Mouse (Mus musculus): ENCODE measurements at regions not wholly inside any gene's neighbourhood (a gene's known extent, or its start where the extent isn't known, plus 50 kb on each side); places are given as distances from the start of the nearest gene placed in this dataset.

GRCm38 (mm10) chr11:33061570-33061969, 85.6 kb downstream of the Fgf18 start:
- no peak for DNase-seq (ENCODE audit: extremely low spot score in 1 of 2, low spot score in 1 of 2)

DNA sequence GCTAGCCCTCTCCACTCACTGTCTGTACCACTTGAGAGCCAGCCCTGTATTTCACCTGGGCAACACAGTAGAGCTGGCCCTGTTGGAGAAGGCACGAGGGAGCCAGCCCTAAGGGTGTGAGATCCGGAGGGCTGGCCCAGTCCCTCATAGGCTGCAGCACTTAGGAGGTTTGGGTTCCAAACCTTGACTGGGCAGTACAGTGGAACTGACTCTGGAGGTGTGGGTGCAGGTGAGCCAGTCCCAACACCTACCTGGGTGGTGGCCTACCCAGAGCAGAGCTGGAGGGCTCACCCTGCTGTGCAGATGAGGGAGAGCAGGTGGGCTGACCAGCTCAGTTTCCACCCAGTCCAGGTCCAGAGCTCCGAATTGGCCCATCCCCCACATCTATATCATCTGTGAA, 86.8 kb downstream of the Fgf18 start:
- no peak for DNase-seq (ENCODE audit: extremely low spot score in 1 of 2, low spot score in 1 of 2)

DNA sequence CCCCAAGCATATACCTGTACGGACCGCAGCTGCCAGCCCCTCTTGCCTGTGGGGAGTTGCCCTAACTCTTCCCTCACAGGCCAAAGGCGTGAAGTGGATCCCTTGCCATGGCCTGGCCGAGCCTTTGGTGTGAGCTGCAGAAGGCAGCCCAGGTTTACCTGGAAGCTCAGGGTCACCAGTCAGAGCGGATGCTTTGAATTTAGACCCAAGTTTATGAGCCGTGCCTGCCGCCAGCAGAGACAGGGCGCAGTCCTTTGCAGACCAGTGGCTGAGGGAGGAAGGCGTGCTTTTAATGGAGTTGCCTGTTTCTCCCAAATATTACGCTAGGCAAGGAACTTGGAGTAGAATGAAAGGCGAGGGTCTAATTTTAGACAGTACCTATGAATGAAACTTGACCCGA, 97.0 kb downstream of the Fgf18 start:
- DNase-seq (ENCODE audit: extremely low spot score in 1 of 2, low spot score in 1 of 2) = no peak

DNA sequence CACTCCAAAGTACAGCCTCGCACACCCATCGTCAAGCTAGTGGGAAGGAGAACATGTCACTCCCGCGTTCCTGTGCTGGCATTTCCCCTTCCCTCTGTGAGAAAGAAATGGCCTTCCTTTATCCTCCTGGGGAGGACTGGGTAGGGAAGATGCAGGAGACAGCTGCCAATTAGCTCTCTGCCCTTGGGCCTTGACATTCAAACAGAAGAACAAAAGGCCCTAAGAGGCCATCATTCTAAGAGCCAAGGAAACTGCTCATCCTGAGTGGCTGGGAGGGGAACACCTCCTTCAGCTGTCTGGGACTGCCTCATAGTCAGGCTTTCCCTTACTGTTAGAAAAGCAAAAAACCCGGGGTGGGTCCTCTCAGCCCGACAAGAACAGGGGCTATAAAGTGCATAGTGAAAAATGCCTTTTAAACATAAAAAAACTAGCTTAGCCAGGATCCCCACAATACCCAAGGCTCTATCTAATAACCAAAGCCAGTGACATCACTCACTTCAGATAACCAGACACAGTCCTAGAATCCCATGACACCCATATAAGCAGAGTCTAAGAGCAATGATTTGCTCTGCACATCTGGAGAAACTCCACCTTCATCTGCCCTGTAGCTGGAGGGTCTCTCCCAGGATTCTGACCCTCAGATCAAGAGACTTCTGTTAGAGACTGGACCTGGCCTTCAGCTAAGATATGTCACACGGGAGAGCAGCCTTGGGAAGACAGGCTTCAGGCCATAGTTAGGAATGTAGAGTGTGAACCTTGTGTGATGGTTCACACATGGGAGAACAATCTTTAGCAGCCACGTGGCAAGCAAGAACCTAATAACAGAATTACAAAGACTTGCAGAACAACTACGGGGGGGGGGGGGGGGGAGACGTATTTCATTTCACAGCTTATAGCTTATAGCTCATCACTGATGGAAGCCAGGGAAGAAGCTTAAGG, 107.1 kb downstream of the Fgf18 start:
- DNase-seq (ENCODE audit: extremely low spot score in 1 of 2, low spot score in 1 of 2) = no peak

- DNase-seq (ENCODE audit: extremely low spot score in 1 of 2, low spot score in 1 of 2) = no peak
Observed at GRCm38 (mm10) chr11:33036367-33036766, 110.8 kb downstream of the Fgf18 start.

DNA sequence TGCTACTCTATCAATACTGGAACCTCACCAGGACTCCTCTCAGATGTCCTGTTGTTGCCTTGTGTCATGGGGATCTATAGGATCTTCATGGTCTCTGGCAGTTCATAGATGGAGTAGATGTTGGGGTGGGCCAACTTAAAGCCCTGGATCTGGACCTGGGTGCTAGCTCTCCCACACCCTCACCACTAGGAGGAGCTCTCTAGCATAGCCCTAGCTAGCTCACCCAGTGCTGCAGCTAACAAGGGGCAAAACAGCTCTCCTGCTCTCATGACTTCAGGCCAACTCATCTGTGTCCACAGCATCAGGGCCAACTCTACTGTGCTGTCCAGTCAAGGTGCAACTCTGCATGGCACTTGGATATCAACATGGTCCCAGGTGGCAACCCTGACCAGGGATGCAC, 118.3 kb downstream of the Fgf18 start:
- DNase-seq (ENCODE audit: extremely low spot score in 1 of 2, low spot score in 1 of 2) = peak in 1 of 2 experiments; percentile 22

GRCm38 (mm10) chr11:33027121-33027520, 120.1 kb downstream of the Fgf18 start:
- no peak for DNase-seq (ENCODE audit: extremely low spot score in 1 of 2, low spot score in 1 of 2)

DNA sequence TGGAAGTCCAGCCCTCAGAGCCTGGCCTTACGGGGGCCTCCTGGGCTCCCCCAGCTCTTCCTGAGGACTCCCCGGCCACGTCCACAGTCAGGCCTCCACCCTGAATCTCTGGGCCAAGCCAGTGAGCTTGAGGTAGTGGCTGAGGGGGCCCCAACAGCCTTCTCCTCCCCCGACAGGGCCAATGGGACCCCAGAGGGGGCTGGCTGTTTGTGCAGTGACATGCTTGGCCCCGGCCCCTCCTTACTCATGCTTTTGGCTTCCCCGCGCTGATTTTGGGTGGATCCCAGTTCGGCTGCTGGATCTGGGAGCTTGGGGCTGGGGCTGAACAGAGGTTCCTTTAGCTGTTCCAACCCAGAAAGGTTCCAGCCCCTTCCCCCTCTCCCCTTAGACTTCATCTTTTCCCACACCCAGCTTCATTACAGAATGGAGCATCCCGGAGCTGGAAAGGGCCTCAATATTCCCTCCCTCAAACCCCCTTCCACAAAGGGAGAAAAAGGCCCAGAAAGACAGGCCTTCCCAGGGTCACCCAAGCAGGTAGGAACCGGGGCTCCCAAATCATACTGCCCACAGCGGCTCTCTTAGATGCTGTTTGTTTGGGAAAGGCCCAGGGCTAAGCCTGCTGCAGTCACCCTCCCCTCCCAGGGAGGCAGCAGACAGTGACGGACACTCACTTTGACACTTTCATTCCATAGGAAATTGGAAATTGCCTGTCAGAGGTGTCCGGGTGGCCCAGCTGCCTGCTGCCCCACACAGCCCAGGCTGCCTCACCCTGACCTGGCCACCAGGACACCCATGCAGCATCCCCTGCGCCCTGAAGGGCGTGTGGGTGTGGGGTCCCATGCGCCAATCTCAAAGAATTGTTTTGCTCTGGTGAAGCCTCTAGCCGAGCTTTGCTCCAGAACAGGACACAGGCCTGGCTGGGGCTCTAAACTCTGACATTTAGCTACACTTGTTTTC, 133.7 kb downstream of the Fgf18 start:
- DNase-seq (ENCODE audit: extremely low spot score in 1 of 2, low spot score in 1 of 2) = no peak

DNA sequence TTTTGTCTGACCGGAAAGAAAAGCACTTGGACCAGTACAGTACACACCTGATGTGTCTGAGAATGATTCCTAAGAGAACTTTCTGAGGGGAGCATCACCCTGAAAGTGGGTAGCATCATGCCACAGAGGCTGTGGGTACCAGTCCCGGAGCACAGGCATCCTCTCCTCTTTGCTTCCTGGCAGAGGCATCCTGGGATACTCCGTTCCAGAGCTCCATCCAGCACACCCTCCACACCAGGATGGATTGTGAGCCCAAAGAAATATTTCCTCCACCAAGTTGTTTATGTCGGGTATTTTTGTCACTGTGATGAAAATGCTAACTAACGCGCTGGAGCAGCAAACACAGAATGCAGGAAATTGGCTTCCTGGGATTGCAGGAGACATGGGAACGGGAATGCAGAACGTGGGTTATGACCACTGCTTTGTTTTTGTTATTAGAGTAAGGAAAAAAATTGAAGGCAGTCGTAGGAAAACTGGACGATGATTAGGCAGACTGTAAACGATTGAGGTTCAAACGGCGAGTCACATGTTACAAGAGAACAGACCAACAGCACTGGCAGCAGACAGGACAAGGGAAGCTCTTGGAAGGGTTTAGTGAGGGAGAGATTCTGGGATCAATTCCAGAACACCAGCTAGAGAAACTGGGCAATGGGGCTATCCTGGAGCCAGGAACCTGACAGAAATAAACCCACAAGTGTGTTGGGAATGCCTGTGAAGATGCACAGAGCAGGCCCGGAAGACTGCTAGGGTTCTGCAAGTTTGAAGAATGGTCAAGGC, 134.6 kb downstream of the Fgf18 start:
- DNase-seq (ENCODE audit: extremely low spot score in 1 of 2, low spot score in 1 of 2) = no peak

DNA sequence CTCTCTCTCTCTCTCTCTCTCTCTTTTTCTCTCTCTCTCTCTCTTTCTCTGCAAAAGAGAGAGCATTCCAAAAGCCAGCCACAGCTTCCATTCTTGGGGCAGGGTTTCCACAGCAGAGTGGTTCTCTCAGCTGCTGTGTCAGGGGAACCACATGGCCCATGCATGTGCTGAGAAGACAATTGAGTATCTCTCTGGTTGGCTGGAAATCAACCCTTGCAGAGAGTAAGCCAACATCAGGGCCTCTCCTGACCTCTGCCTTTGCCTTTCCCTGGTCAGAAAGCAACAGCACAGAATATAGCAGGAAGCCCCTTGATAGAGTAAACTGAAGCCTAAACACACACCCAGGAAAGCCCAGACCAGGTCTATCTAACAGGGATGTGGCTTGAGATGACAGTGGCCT, 138.6 kb downstream of the Fgf18 start:
- no peak for DNase-seq (ENCODE audit: extremely low spot score in 1 of 2, low spot score in 1 of 2)

- DNase-seq (ENCODE audit: extremely low spot score in 1 of 2, low spot score in 1 of 2) = no peak
Observed at GRCm38 (mm10) chr11:33007826-33008530, 139.2 kb downstream of the Fgf18 start.

- DNase-seq (ENCODE audit: extremely low spot score in 1 of 2, low spot score in 1 of 2) = no peak
Observed at GRCm38 (mm10) chr11:33007366-33007765, 139.8 kb downstream of the Fgf18 start.

- no peak for DNase-seq (ENCODE audit: extremely low spot score in 1 of 2, low spot score in 1 of 2)
Observed at GRCm38 (mm10) chr11:33005183-33005582, 142.0 kb downstream of the Fgf18 start.

DNA sequence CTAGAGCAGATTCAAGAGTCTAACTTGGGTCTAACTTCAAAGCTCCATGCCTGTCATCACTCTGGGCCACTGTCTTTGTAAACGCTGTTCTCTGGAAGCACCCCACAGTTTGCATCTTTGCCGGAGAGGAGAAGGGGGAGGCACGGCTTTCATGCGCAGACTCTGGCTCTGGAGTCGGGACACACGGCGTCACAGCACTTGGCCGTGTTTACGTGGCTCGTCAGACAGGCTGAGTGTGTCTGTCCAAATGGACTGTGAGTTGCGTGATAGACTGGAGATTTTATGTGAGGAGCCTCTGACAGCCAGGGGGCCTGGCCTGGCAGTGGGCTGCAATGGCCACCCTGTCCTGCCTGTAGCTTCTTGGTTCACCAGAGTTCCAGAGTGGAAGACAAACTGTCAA, 142.6 kb downstream of the Fgf18 start:
- DNase-seq (ENCODE audit: extremely low spot score in 1 of 2, low spot score in 1 of 2) = no peak

DNA sequence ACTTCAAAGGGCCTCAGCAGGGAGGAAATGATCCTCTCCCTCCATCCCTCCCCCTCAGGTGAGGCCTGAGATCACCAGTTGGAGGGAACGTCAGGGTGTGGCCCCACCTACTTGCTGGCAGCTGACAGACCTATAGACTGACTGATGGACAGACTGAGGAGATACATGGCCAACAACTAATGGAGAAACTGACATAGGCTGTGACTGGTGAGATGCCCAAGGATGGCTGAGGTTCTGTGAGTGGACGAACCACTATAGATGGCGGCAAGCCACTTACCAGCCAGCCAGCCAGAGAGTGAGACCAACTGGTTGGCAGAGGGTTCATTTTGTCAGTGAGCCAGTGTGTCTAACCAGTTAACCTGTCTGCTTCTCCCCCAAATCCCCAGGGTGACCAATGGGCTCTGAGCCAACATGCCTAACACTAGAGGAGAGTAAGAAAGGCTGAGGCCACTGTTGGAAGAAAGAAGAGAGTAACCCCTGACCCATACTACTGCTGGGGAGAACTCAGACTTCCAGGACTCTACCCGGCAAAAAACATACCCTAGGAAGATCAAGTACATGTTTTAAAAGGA, 147.4 kb downstream of the Fgf18 start:
- DNase-seq (ENCODE audit: extremely low spot score in 1 of 2, low spot score in 1 of 2) = no peak

DNA sequence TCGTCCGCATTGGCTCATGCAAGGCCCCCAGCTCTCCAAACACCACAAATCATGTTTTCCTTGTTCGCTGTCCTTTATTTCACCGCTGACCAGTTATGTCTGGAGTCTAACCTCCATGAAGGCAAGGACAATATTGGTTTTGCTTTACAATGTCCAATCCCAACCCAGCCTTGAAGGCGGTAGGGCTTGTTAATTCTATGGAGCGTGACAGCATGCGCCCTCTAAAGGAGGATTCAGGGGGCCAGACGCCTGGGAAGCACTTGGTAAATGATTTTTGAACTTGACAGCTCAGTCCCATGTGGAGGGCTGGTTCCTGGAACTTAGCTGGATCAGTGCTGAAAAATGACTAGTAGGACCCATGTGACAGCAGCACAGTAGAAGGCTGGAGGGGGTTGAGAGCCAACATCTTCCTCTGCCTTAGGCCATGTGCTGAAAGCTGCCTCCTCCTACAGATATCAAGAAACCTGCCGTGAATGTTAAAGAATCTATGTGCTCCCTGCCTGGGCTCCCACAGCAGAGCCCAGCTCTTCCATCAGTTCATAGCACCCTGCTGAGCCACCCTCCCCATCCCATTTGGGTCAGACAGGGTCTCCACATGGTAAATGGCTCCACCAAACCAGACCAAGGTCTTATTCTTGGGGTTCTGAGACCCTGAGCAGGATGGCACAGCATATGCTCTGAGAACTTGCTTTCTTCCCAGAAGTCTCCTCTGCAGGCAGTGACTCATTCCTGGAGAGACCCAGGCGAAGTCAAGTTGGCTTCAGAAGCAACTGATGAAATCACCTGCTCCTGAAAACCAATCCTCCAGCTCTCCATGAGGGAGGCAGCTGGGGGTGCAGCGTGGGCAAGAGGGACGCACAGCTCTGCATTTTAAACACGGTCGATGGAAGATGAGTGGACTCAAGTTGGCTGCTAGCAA, 148.3 kb downstream of the Fgf18 start:
- DNase-seq (ENCODE audit: extremely low spot score in 1 of 2, low spot score in 1 of 2) = peak; percentile 4 to 66

GRCm38 (mm10) chr11:32994391-32994790, 152.8 kb downstream of the Fgf18 start:
- no peak for DNase-seq (ENCODE audit: extremely low spot score in 1 of 2, low spot score in 1 of 2)

- no peak for DNase-seq (ENCODE audit: extremely low spot score in 1 of 2, low spot score in 1 of 2)
Observed at GRCm38 (mm10) chr11:32993439-32993838, 153.8 kb downstream of the Fgf18 start.
